Mouse (Mus musculus) left cerebral cortex, adult 11 months (tissue): ENCODE measurements around the gene Crocc.

ENCODE experiments used
- DNase-seq: peaks from one replicate; pipeline ENCODE4 v3.0.0; 2022; ENCODE audit warnings: low spot score

Gene Crocc

GRCm38 (mm10) chr4:141020220-141020619 is 40.1 kb downstream of the Crocc start:
- no peak for DNase-seq

- no peak for DNase-seq
Observed at GRCm38 (mm10) chr4:141017657-141018436, 42.5 kb downstream of the Crocc start.

- no peak for DNase-seq
Observed at GRCm38 (mm10) chr4:141016311-141016710, 44.0 kb downstream of the Crocc start.

- DNase-seq = no peak
Observed at GRCm38 (mm10) chr4:141015356-141015755, 45.0 kb downstream of the Crocc start.

- no peak for DNase-seq
Observed at GRCm38 (mm10) chr4:141014856-141015255, 45.5 kb downstream of the Crocc start.

GRCm38 (mm10) chr4:141014114-141014513 is 46.2 kb downstream of the Crocc start:
- DNase-seq = no peak

GRCm38 (mm10) chr4:141012558-141012957 is 47.8 kb downstream of the Crocc start:
- no peak for DNase-seq

GRCm38 (mm10) chr4:141011556-141012328 is 48.6 kb downstream of the Crocc start:
- DNase-seq = no peak

GRCm38 (mm10) chr4:141010941-141011429 is 49.4 kb downstream of the Crocc start:
- DNase-seq = no peak

- no peak for DNase-seq
Observed at GRCm38 (mm10) chr4:141010526-141010925, 49.8 kb downstream of the Crocc start.

- DNase-seq = no peak
Observed at GRCm38 (mm10) chr4:141010118-141010517, 50.2 kb downstream of the Crocc start, which contains the start of gene Mfap2. Gene Mfap2 (plus strand): TSS chr4:141010418.

- no peak for DNase-seq
Observed at GRCm38 (mm10) chr4:141008028-141008427, 52.3 kb downstream of the Crocc start.

GRCm38 (mm10) chr4:141005983-141006382 is 54.4 kb downstream of the Crocc start:
- DNase-seq = no peak

GRCm38 (mm10) chr4:140996812-140997211 is 63.5 kb downstream of the Crocc start:
- DNase-seq = no peak

GRCm38 (mm10) chr4:140995811-140996210 is 64.5 kb downstream of the Crocc start:
- DNase-seq = no peak

GRCm38 (mm10) chr4:140993846-140994245 is 66.5 kb downstream of the Crocc start:
- DNase-seq = no peak

GRCm38 (mm10) chr4:140992215-140992614 is 68.1 kb downstream of the Crocc start:
- DNase-seq = no peak

GRCm38 (mm10) chr4:140989447-140989846 is 70.9 kb downstream of the Crocc start:
- DNase-seq = no peak

- no peak for DNase-seq
Observed at GRCm38 (mm10) chr4:140988706-140989290, 71.6 kb downstream of the Crocc start.

- no peak for DNase-seq
Observed at GRCm38 (mm10) chr4:140987476-140987875, 72.9 kb downstream of the Crocc start.

- DNase-seq = peak; percentile 85
Observed at GRCm38 (mm10) chr4:140986711-140987395, 73.5 kb downstream of the Crocc start, which contains the start of gene Atp13a2. Gene Atp13a2 (plus strand): TSS chr4:140986873.
